Mouse (Mus musculus) left cerebral cortex, adult 8-10 months (tissue): ENCODE measurements around the gene Ncoa1. TPM values are rescaled to one million over a fixed set of nuclear protein-coding genes. Genes with fewer than 3 reads are reported as not detected.

Experiments
- DNase-seq, 2 experiments: peaks; one replicate each; pipeline ENCODE4 v3.0.0; 2022; ENCODE audit warnings: low spot score in 2 of 2
- total RNA-seq, 4 experiments: library from RNA; stranded (reverse); gene quantifications; 2 replicates each; pipeline ENCODE4 v1.2.4; 2022

Gene Ncoa1
- total RNA-seq, 4 experiments from 2014 or later, result 104 to 121 (median 107) TPM

- no peak for DNase-seq
Observed at GRCm38 (mm10) chr12:4230156-4230555, 246.8 kb downstream of the Ncoa1 start.

- no peak for DNase-seq
Observed at GRCm38 (mm10) chr12:4212908-4213307, 264.1 kb downstream of the Ncoa1 start.

GRCm38 (mm10) chr12:4211174-4211573 is 265.8 kb downstream of the Ncoa1 start:
- no peak for DNase-seq

GRCm38 (mm10) chr12:4209196-4209595 is 267.8 kb downstream of the Ncoa1 start:
- DNase-seq, result no peak

DNA sequence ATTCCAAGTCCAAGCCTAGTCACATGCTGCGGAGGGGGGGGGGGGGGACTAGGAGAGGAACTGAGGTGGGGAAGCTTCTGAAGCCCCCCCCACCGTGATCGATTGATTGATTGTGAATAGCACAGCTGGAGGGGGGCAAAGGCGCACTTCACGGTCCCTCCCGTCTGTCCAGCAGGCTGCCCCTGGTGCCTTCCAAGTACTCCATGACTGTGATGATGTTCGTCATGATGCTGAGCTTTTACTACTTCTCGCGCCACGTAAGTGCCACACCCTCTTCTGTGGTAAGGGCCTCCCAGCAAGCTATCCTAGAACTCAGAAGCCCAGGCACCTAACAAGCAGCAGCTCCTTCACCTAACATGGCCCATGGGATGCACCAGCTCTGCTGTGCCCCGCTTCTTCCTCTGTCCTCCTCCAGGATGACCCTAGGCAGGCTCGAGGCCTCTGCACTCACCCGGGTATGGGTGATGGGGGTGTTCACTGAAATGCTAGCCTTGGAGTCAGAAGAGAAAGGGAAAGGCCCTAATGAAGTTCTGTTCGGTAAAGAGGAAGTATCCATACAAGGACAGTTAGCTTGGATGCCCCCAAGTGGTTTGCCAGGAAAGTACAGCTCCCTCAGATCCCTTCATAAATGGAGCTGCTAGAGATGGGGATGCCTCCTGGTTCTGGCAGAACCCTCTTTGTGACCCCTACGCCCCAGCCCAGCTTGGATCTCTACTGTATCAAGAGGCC is 268.4 kb downstream of the Ncoa1 start:
- DNase-seq, result peak in 1 of 2 experiments; percentile 40

DNA sequence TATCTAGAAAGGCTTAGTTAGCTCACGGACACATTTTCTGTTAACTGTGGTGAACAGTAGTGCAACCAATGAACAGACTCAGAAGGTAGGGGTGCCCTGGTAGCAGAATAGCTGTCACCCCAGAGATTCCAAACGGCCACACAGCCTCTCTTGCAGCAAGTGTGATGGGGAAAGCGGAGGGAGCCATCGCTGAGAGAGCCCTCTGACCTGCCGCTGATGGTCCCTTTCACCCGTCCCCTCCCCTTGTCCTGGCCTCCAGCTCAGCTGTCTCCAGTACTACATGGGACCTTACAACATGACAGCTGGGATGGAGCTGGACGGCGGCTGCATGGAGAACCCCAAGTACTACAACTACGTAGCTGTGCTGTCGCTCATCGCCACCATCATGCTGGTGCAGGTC is 270.9 kb downstream of the Ncoa1 start:
- no peak for DNase-seq

DNA sequence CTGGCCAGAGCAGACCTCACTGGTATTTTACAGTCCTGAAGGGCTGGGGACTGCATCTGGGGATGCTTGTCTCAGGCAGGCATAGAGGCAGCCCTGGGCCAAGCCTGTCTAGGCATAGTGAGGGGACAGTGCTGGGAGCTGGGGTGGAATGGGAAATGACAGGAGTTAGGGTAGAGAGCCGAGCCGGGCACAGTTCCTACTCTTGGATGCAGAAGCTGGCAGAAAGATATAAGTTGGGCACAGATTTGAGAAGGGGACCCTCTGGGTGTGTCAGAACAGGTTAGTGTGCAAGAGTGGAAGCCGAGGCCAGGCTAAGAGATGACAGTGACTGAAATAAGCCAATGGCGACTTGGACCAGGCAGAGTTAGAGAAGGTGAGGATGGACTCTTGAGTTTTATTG is 274.8 kb downstream of the Ncoa1 start:
- peak in 1 of 2 experiments; percentile 3 for DNase-seq

GRCm38 (mm10) chr12:4201454-4202200 is 275.4 kb downstream of the Ncoa1 start:
- peak in 1 of 2 experiments; percentile 85 for DNase-seq

- peak in 1 of 2 experiments; percentile 11 for DNase-seq
Observed at GRCm38 (mm10) chr12:4199271-4199670, 277.7 kb downstream of the Ncoa1 start.

DNA sequence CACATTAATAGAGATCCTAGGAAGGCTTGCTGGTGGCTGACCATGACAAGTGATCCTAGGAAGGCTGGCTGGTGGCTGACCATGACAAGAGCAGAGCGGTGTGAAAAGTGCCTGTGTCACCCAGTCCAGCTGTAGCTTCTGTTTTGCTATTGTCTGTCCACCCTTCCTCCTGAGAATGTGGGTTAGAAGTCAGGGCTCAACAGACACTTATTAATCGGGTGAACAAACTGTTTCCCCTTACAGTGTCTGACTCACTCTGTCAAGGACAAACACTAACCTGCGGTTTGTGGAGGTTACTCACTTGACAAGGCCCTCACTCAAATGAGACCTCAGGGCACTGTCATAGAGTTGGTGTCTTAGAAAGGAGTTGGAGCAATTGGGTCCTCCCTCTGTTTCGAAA is 278.3 kb downstream of the Ncoa1 start:
- peak in 1 of 2 experiments; percentile 1 for DNase-seq

Other genes with a start within 250 kb of the Ncoa1 start
- gene Ptrhd1, start 243.2 kb downstream of the Ncoa1 start, total RNA-seq, result 1 to 10 TPM; 7.4 to 9.6 (median 8.6) TPM
- 1 to 10 TPM; 3.7 to 6.1 (median 4.3) TPM for gene Cenpo, start 242.9 kb downstream of the Ncoa1 start, total RNA-seq
- 10 to 100 TPM; 65.5 to 75.0 (median 69.1) TPM for gene Itsn2, start 115.5 kb upstream of the Ncoa1 start, total RNA-seq
- gene Gm3625, start 115.7 kb upstream of the Ncoa1 start, total RNA-seq, result not detected